Mouse (Mus musculus): ENCODE data around the gene Abcg8. TPM values are rescaled to one million over a fixed set of nuclear protein-coding genes. Genes with fewer than 3 reads are reported as not detected.

The Abcg8 gene
- polyA plus RNA-seq, 1 experiment from 2014 or later, result 47.4 TPM

DNA sequence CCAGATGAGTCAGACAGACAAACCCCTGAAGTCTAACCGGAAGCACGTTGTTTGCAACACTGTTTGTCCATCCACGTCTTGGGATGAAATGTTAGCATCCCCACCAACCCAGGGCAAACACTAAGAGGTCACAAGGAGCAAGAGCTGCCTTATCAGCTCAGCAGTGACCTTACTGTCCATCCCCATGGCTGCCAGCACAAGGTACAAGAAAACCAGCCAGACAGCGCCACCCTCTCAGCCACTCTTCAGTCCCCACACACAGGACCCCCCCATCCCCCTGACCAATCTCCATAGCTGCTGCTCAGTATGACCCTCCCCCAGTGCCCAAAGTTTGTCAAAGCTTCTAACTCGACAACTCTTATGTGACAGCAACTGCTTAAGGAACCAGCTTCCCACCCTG lies 41.3 kb downstream of the Abcg8 start:
- no peak for ATAC-seq
- H3K4me2 ChIP-seq (replicated peaks; ENCODE audit: low read depth), result no peak overlapping the region
- no peak overlapping the region for H3K4me3 ChIP-seq (ENCODE audit: low read depth, low read length)
- TF ChIP-seq CTCF (IDR thresholded peaks at IDR 0.05; ENCODE audit: low read depth), result no peak
- no peaks in the 10 kb centered on the region for H3K9me3 ChIP-seq (ENCODE audit: control insufficient read depth)
- H3K27me3 ChIP-seq (replicated peaks; ENCODE audit: control insufficient read depth, insufficient read depth, low read length), result no peaks in the 10 kb centered on the region
- no peak overlapping the region for H3K9ac ChIP-seq (ENCODE audit: low read depth, low read length)
- H3K4me1 ChIP-seq (replicated peaks; ENCODE audit: control insufficient read depth, insufficient read depth, low read length), result no peaks in the 10 kb centered on the region
- H3K36me3 ChIP-seq (ENCODE audit: control insufficient read depth, insufficient read depth), result peaks cover 31% of the 10 kb centered on the region
- H3K27ac ChIP-seq (ENCODE audit: low read depth, low read length), result no peak overlapping the region
- 77% methylated on average over 5 of the region's 5 CpGs for WGBS

DNA sequence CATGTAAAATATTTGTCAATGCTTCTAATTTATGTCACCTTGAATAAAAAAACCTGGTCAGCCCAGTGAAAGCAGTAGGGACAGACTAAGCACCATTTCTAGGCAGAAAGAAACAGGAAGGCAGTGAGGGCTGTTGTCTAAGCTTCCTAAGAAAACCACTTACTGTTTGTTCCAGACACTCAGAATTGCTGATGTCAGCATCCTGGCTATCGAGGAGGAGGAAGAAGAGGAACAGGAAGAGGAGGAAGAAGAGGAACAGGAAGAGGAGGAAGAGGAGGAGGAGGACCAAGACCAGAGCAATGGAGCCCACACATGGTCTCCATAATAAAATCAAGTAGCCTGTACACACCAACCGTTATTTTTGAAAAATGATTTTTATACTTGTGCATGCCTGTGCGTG lies 43.0 kb downstream of the Abcg8 start:
- H3K4me1 ChIP-seq (replicated peaks; ENCODE audit: control insufficient read depth, insufficient read depth, low read length), result no peaks in the 10 kb centered on the region
- no peaks in the 10 kb centered on the region for H3K27me3 ChIP-seq (replicated peaks; ENCODE audit: control insufficient read depth, insufficient read depth, low read length)
- no peak for TF ChIP-seq CTCF (IDR thresholded peaks at IDR 0.05; ENCODE audit: low read depth)
- no peak for ATAC-seq
- 70% methylated on average over 3 of the region's 3 CpGs for WGBS
- H3K4me2 ChIP-seq (replicated peaks; ENCODE audit: low read depth), result no peak overlapping the region
- no peak overlapping the region for H3K27ac ChIP-seq (ENCODE audit: low read depth, low read length)
- H3K4me3 ChIP-seq (ENCODE audit: low read depth, low read length), result no peak overlapping the region
- H3K9ac ChIP-seq (ENCODE audit: low read depth, low read length), result no peak overlapping the region
- H3K36me3 ChIP-seq (ENCODE audit: control insufficient read depth, insufficient read depth), result peaks cover 39% of the 10 kb centered on the region
- no peaks in the 10 kb centered on the region for H3K9me3 ChIP-seq (ENCODE audit: control insufficient read depth)

DNA sequence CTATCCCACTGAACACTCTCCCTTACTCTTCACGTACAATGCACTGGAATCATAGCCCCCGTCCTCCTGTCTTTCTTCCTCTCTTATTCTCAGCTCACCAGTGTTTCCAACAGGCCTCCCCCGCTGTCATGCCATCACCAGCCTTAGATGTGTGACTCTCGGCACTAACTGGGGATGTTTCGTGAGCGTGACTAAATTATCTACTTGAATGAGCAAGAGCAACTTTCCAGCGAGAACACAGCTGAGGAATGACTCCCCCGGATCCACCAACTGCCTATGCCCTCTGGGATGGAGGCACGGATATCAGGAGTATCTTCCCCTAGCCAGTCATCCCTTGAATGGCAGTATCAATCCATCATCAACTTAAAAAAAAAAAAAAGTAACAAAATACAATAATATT lies 47.9 kb downstream of the Abcg8 start:
- Histone ChIP-seq H3K9ac (ENCODE audit: low read depth, low read length) (no peak overlapping the region), H3K4me2 (replicated peaks; ENCODE audit: low read depth) (no peak overlapping the region), H3K4me3 (ENCODE audit: low read depth, low read length) (no peak overlapping the region), H3K27ac (ENCODE audit: low read depth, low read length) (no peak overlapping the region), H3K4me1 (replicated peaks; ENCODE audit: control insufficient read depth, insufficient read depth, low read length) (no peaks in the 10 kb centered on the region), H3K27me3 (replicated peaks; ENCODE audit: control insufficient read depth, insufficient read depth, low read length) (no peaks in the 10 kb centered on the region), H3K36me3 (ENCODE audit: control insufficient read depth, insufficient read depth) (peaks cover 57% of the 10 kb centered on the region), H3K9me3 (ENCODE audit: control insufficient read depth) (no peaks in the 10 kb centered on the region)
- ATAC-seq, result no peak
- WGBS, result 89% methylated on average over 9 of the region's 9 CpGs
- no peak for TF ChIP-seq CTCF (IDR thresholded peaks at IDR 0.05; ENCODE audit: low read depth)

DNA sequence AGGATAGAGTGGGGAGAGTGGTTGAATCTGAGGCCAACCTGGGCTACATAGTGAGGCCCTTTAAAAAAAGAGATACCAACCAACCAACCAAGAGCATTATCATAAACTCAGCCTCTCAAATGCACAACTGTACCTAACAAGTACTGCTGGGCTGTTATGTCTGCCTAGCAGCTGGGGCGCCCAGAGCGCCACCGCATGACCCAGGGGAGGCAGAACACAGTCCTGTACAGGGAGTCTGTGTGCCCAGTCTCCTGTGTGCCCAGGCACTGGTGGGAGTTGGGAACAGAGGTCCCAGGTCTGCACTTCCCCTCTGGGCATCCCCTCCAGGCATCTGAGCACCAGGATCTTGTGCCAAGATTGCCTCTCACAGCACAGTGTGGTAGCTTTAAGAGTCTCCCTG lies 49.1 kb downstream of the Abcg8 start:
- no peaks in the 10 kb centered on the region for H3K9me3 ChIP-seq (ENCODE audit: control insufficient read depth)
- WGBS, result 100% methylated on average over 3 of the region's 3 CpGs
- H3K4me1 ChIP-seq (replicated peaks; ENCODE audit: control insufficient read depth, insufficient read depth, low read length), result no peaks in the 10 kb centered on the region
- H3K9ac ChIP-seq (ENCODE audit: low read depth, low read length), result no peak overlapping the region
- H3K4me2 ChIP-seq (replicated peaks; ENCODE audit: low read depth), result no peak overlapping the region
- H3K4me3 ChIP-seq (ENCODE audit: low read depth, low read length), result no peak overlapping the region
- TF ChIP-seq CTCF (IDR thresholded peaks at IDR 0.05; ENCODE audit: low read depth), result no peak
- H3K36me3 ChIP-seq (ENCODE audit: control insufficient read depth, insufficient read depth), result peaks cover 59% of the 10 kb centered on the region
- H3K27ac ChIP-seq (ENCODE audit: low read depth, low read length), result no peak overlapping the region; the same call in 1 of the 2 replicates
- H3K27me3 ChIP-seq (replicated peaks; ENCODE audit: control insufficient read depth, insufficient read depth, low read length), result no peaks in the 10 kb centered on the region
- no peak for ATAC-seq

DNA sequence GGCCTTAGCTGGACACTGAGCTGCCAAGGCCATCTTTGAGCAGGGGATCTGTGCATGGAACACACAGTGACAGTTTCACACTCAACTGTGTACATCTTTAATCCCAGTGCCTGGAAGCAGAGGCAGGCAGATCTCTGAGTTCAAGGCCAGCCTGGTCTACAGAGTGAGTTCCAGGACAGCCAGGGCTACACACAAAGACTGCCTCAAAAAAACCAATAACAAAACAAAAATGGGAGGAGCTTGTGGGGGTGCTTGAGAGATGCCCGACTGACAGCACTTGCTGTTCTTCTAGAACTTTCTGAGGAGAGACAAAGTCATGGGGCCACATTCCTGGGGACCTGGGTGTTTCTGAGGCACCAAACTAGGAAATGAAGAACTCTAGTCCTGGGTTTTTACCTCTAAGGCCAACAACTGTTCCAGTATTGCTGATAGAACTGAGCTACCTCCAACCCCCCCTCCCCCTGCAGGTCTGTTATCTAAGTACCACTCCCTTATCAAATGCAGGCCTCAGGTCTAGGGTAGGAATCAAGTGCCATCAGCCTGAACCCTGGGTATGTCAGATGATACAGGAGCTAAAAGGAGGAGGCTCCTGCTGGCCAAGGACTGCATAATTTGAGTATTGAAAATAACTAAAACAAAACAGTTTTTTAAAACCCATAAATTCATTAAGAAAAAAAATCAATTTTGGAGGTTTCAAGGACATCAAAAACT lies 52.3 kb downstream of the Abcg8 start:
- Histone ChIP-seq H3K27me3 (replicated peaks; ENCODE audit: control insufficient read depth, insufficient read depth, low read length) (no peaks in the 10 kb centered on the region), H3K4me1 (replicated peaks; ENCODE audit: control insufficient read depth, insufficient read depth, low read length) (no peaks in the 10 kb centered on the region), H3K9me3 (ENCODE audit: control insufficient read depth) (no peaks in the 10 kb centered on the region), H3K4me2 (replicated peaks; ENCODE audit: low read depth) (no peak overlapping the region), H3K27ac (ENCODE audit: low read depth, low read length) (no peak overlapping the region), H3K36me3 (ENCODE audit: control insufficient read depth, insufficient read depth) (peaks cover 53% of the 10 kb centered on the region), H3K4me3 (ENCODE audit: low read depth, low read length) (no peak overlapping the region), H3K9ac (ENCODE audit: low read depth, low read length) (no peak overlapping the region)
- no peak for TF ChIP-seq CTCF (IDR thresholded peaks at IDR 0.05; ENCODE audit: low read depth)
- no peak for ATAC-seq
- WGBS, result 74% methylated on average over 1 of the region's 1 CpGs

DNA sequence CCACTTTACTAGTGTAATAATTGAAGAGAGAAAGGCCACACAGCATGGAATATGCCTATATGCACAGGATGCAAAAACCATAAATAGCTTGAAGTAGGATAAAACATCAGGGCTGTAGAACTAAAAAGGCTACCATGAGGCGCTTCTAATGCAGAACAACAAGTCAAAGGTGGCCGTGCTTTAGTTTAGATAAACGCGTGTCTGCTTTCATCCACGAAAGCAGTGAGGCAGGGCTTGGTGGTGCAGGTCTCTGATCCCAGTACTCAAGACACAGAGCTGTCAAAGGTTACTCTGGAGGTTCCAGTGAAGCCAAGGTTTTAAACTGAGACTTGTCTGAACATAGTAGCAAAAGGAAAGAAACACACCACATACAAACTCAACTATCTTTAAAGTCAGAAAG lies 53.0 kb downstream of the Abcg8 start:
- H3K27me3 ChIP-seq (replicated peaks; ENCODE audit: control insufficient read depth, insufficient read depth, low read length), result no peaks in the 10 kb centered on the region
- H3K9me3 ChIP-seq (ENCODE audit: control insufficient read depth), result no peaks in the 10 kb centered on the region
- TF ChIP-seq CTCF (IDR thresholded peaks at IDR 0.05; ENCODE audit: low read depth), result no peak
- no peak for ATAC-seq
- peaks cover 48% of the 10 kb centered on the region for H3K36me3 ChIP-seq (ENCODE audit: control insufficient read depth, insufficient read depth)
- H3K4me1 ChIP-seq (replicated peaks; ENCODE audit: control insufficient read depth, insufficient read depth, low read length), result no peaks in the 10 kb centered on the region
- no peak overlapping the region for H3K9ac ChIP-seq (ENCODE audit: low read depth, low read length)
- H3K4me2 ChIP-seq (replicated peaks; ENCODE audit: low read depth), result no peak overlapping the region
- H3K4me3 ChIP-seq (ENCODE audit: low read depth, low read length), result no peak overlapping the region
- WGBS, result 96% methylated on average over 5 of the region's 5 CpGs
- H3K27ac ChIP-seq (ENCODE audit: low read depth, low read length), result no peak overlapping the region

Data from intestine, postnatal 0 days (tissue).